Mouse (Mus musculus): ENCODE results near the gene Bsnd. TPM values are rescaled to one million over a fixed set of nuclear protein-coding genes. Genes with fewer than 3 reads are reported as not detected.

The Bsnd gene
- polyA plus RNA-seq, 1 experiment from 2014 or later, result not detected

- DNase-seq (ENCODE audit: low spot score), result no peak
- Histone ChIP-seq H3K27me3 (replicated peaks; ENCODE audit: low read depth, poor library complexity, severe bottlenecking) (no peaks in the 10 kb centered on the region), H3K4me3 (no peak overlapping the region), H3K9me3 (no peaks in the 10 kb centered on the region), H3K4me1 (no peaks in the 10 kb centered on the region), H3K27ac (replicated peaks) (no peak overlapping the region), H3K36me3 (replicated peaks) (peaks cover 96% of the 10 kb centered on the region)
- 91% methylated on average over 5 of the region's 5 CpGs for WGBS
These were observed 54.9 kb downstream of the Bsnd start for GRCm38 (mm10) chr4:106437207-106437606.

- Histone ChIP-seq H3K27ac (replicated peaks) (no peak overlapping the region), H3K36me3 (replicated peaks) (peaks cover 96% of the 10 kb centered on the region), H3K27me3 (replicated peaks; ENCODE audit: low read depth, poor library complexity, severe bottlenecking) (no peaks in the 10 kb centered on the region), H3K9me3 (no peaks in the 10 kb centered on the region), H3K4me1 (no peaks in the 10 kb centered on the region), H3K4me3 (no peak overlapping the region)
- 68% methylated on average over 4 of the region's 4 CpGs for WGBS
- DNase-seq (ENCODE audit: low spot score), result peak; percentile 31
These were observed 55.6 kb downstream of the Bsnd start for GRCm38 (mm10) chr4:106436475-106436874.

GRCm38 (mm10) chr4:106435426-106435825 is 56.7 kb downstream of the Bsnd start:
- H3K27me3 ChIP-seq (replicated peaks; ENCODE audit: low read depth, poor library complexity, severe bottlenecking), result no peaks in the 10 kb centered on the region
- H3K9me3 ChIP-seq, result no peaks in the 10 kb centered on the region
- 92% methylated on average over 2 of the region's 2 CpGs for WGBS
- no peaks in the 10 kb centered on the region for H3K4me1 ChIP-seq
- no peak overlapping the region for H3K27ac ChIP-seq (replicated peaks)
- DNase-seq (ENCODE audit: low spot score), result no peak
- H3K36me3 ChIP-seq (replicated peaks), result peaks cover 96% of the 10 kb centered on the region
- H3K4me3 ChIP-seq, result no peak overlapping the region

Other genes with a start within 250 kb of the Bsnd start
- 7.3 and 7.8 TPM in 2 replicates for gene Usp24, start 176.1 kb downstream of the Bsnd start, polyA plus RNA-seq (2016; fragmentation: Nextera tagmentation; extraction: Ambion mirVana)
- 1.6 and 3.3 TPM in 2 replicates for gene Pcsk9, start 28.0 kb downstream of the Bsnd start, polyA plus RNA-seq (2016; fragmentation: Nextera tagmentation; extraction: Ambion mirVana)
- gene Dhcr24, start 68.8 kb upstream of the Bsnd start, polyA plus RNA-seq (2016; fragmentation: Nextera tagmentation; extraction: Ambion mirVana), result 10.2 TPM in 2 replicates
- gene Lexm, start 125.0 kb upstream of the Bsnd start, polyA plus RNA-seq (2016; fragmentation: Nextera tagmentation; extraction: Ambion mirVana), result 0.52 TPM in 1 of 2 replicates, not detected in the other
- not detected in 2 replicates for gene Ttc22, start 130.1 kb upstream of the Bsnd start, polyA plus RNA-seq (2016; fragmentation: Nextera tagmentation; extraction: Ambion mirVana)
- 16.3 and 17.0 TPM in 2 replicates for gene Pars2, start 158.8 kb upstream of the Bsnd start, polyA plus RNA-seq (2016; fragmentation: Nextera tagmentation; extraction: Ambion mirVana)
- gene Ttc4, start 186.7 kb upstream of the Bsnd start, polyA plus RNA-seq (2016; fragmentation: Nextera tagmentation; extraction: Ambion mirVana), result 107 and 117 TPM in 2 replicates
- gene Mroh7, start 238.6 kb upstream of the Bsnd start, polyA plus RNA-seq (2016; fragmentation: Nextera tagmentation; extraction: Ambion mirVana), result 0.05 and 0.08 TPM in 2 replicates
- 0.11 and 0.40 TPM in 2 replicates for gene Fam151a, start 241.6 kb upstream of the Bsnd start, polyA plus RNA-seq (2016; fragmentation: Nextera tagmentation; extraction: Ambion mirVana)

Data from embryonic facial prominence, embryonic 10.5 days (tissue).